Mouse (Mus musculus): Measurements from ENCODE around the gene Gnao1. TPM values are rescaled to one million over a fixed set of nuclear protein-coding genes. Genes with fewer than 3 reads are reported as not detected.

Gene Gnao1
- polyA plus RNA-seq, 1 experiment = 2.3 TPM

- Histone ChIP-seq H3K4me3 (ENCODE audit: control insufficient read depth, insufficient read depth, low read length) (no peak overlapping the region), H3K36me3 (ENCODE audit: control insufficient read depth, insufficient read depth, low read length) (no peaks in the 10 kb centered on the region), H3K27me3 (ENCODE audit: control insufficient read depth, insufficient read depth, low read length) (no peaks in the 10 kb centered on the region), H3K27ac (ENCODE audit: control insufficient read depth, insufficient read depth, low read length) (no peak overlapping the region), H3K4me1 (replicated peaks; ENCODE audit: control insufficient read depth, insufficient read depth, low read length) (no peaks in the 10 kb centered on the region)
- no peak for DNase-seq
- TF ChIP-seq CTCF (IDR thresholded peaks at IDR 0.05; ENCODE audit: borderline replicate concordance, control insufficient read depth, extremely low read depth, insufficient read depth, low read length, poor library complexity) (no peak), POLR2A (IDR thresholded peaks at IDR 0.05; ENCODE audit: control insufficient read depth, extremely low read depth, insufficient read depth, low read length, poor library complexity) (no peak)
- 61% methylated on average over 4 of the region's 4 CpGs for WGBS
These were observed 88.8 kb downstream of the Gnao1 start for GRCm38 (mm10) chr8:93898570-93898969.

DNA sequence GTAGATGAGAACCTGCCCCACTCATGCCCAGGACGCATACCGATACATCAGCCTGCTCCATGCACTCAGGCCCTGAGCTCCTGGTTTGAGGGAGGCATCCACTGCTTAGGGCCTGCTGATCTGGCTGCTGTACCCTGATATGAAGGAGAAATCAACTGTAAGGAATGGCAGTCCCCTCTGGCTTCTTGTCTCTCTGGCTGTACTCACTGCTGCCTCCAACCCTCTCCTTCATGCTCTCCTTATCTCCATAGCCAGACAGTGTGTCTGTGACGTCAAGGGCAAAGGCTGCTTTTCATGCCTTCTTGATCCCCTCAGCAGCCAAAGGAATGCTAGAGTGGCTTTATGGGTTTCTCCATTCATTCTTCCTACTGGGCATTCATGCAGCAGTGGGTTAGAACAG, 92.3 kb downstream of the Gnao1 start:
- WGBS = 97% methylated on average over 3 of the region's 3 CpGs
- TF ChIP-seq POLR2A (IDR thresholded peaks at IDR 0.05; ENCODE audit: control insufficient read depth, extremely low read depth, insufficient read depth, low read length, poor library complexity) (no peak), CTCF (IDR thresholded peaks at IDR 0.05; ENCODE audit: borderline replicate concordance, control insufficient read depth, extremely low read depth, insufficient read depth, low read length, poor library complexity) (no peak)
- H3K27ac ChIP-seq (ENCODE audit: control insufficient read depth, insufficient read depth, low read length) = no peak overlapping the region
- no peak for DNase-seq
- no peaks in the 10 kb centered on the region for H3K36me3 ChIP-seq (ENCODE audit: control insufficient read depth, insufficient read depth, low read length)
- no peak overlapping the region for H3K4me3 ChIP-seq (ENCODE audit: control insufficient read depth, insufficient read depth, low read length)
- H3K27me3 ChIP-seq (ENCODE audit: control insufficient read depth, insufficient read depth, low read length) = no peaks in the 10 kb centered on the region
- no peaks in the 10 kb centered on the region for H3K4me1 ChIP-seq (replicated peaks; ENCODE audit: control insufficient read depth, insufficient read depth, low read length)

- 89% methylated on average over 6 of the region's 6 CpGs for WGBS
- no peaks in the 10 kb centered on the region for H3K27me3 ChIP-seq (ENCODE audit: control insufficient read depth, insufficient read depth, low read length)
- H3K4me1 ChIP-seq (replicated peaks; ENCODE audit: control insufficient read depth, insufficient read depth, low read length) = no peaks in the 10 kb centered on the region
- H3K27ac ChIP-seq (ENCODE audit: control insufficient read depth, insufficient read depth, low read length) = no peak overlapping the region
- no peaks in the 10 kb centered on the region for H3K36me3 ChIP-seq (ENCODE audit: control insufficient read depth, insufficient read depth, low read length)
- TF ChIP-seq POLR2A (IDR thresholded peaks at IDR 0.05; ENCODE audit: control insufficient read depth, extremely low read depth, insufficient read depth, low read length, poor library complexity) = no peak
- TF ChIP-seq CTCF (IDR thresholded peaks at IDR 0.05; ENCODE audit: borderline replicate concordance, control insufficient read depth, extremely low read depth, insufficient read depth, low read length, poor library complexity) = no peak
- H3K4me3 ChIP-seq (ENCODE audit: control insufficient read depth, insufficient read depth, low read length) = no peak overlapping the region
- DNase-seq = no peak
These were observed 97.2 kb downstream of the Gnao1 start for GRCm38 (mm10) chr8:93906961-93907360.

GRCm38 (mm10) chr8:93907987-93908441, 98.2 kb downstream of the Gnao1 start:
- Histone ChIP-seq H3K4me1 (replicated peaks; ENCODE audit: control insufficient read depth, insufficient read depth, low read length) (no peaks in the 10 kb centered on the region), H3K27me3 (ENCODE audit: control insufficient read depth, insufficient read depth, low read length) (no peaks in the 10 kb centered on the region), H3K36me3 (ENCODE audit: control insufficient read depth, insufficient read depth, low read length) (no peaks in the 10 kb centered on the region), H3K4me3 (ENCODE audit: control insufficient read depth, insufficient read depth, low read length) (no peak overlapping the region), H3K27ac (ENCODE audit: control insufficient read depth, insufficient read depth, low read length) (no peak overlapping the region)
- DNase-seq = no peak
- 77% methylated on average over 5 of the region's 5 CpGs for WGBS
- no peak for TF ChIP-seq CTCF (IDR thresholded peaks at IDR 0.05; ENCODE audit: borderline replicate concordance, control insufficient read depth, extremely low read depth, insufficient read depth, low read length, poor library complexity)
- no peak for TF ChIP-seq POLR2A (IDR thresholded peaks at IDR 0.05; ENCODE audit: control insufficient read depth, extremely low read depth, insufficient read depth, low read length, poor library complexity)

GRCm38 (mm10) chr8:93908546-93908945, 98.8 kb downstream of the Gnao1 start:
- no peak for TF ChIP-seq POLR2A (IDR thresholded peaks at IDR 0.05; ENCODE audit: control insufficient read depth, extremely low read depth, insufficient read depth, low read length, poor library complexity)
- no peak for TF ChIP-seq CTCF (IDR thresholded peaks at IDR 0.05; ENCODE audit: borderline replicate concordance, control insufficient read depth, extremely low read depth, insufficient read depth, low read length, poor library complexity)
- no peak for DNase-seq

DNA sequence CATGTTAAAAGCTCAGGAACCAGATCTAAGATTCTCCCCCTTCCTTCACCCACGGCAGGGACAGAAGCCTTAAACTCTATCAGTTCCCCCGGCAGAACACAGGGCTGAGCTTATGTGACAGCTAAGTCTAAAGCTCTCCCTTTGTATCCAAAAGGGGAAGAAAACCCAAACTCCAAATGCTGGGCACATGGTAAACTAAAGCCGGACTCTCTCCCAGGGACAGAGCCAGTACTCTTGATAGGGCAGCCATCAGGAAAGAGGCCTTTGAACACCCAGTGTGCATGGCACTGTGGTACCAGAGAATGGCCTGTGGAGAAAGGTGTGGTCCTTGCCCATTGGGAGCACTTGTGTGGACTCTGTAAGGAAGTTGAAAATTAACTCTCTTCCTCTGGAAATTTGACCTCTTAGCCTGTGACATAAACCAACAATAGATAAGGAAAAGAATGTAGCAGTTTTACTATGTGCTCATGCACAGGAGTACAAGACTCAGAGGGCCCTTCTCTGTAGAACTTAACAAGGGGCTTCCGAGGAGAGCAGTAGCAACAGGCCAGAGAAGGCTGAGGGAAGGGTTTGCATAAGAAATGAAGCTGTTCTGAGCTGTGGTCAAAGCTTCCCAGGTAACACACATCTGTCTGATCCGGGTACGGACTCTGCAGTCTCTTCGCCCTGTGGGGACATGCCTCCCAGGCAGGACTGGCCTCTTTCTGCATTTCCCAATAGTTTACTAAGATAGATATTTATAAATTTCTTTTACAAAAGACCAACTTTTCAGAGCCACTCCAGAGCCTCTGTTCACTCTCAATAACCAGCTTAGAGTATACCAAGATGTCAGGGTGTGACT, 102.2 kb downstream of the Gnao1 start:
- Histone ChIP-seq H3K27me3 (ENCODE audit: control insufficient read depth, insufficient read depth, low read length) (no peaks in the 10 kb centered on the region), H3K4me3 (ENCODE audit: control insufficient read depth, insufficient read depth, low read length) (no peak overlapping the region), H3K36me3 (ENCODE audit: control insufficient read depth, insufficient read depth, low read length) (no peaks in the 10 kb centered on the region), H3K27ac (ENCODE audit: control insufficient read depth, insufficient read depth, low read length) (no peak overlapping the region), H3K4me1 (replicated peaks; ENCODE audit: control insufficient read depth, insufficient read depth, low read length) (no peaks in the 10 kb centered on the region)
- TF ChIP-seq CTCF (IDR thresholded peaks at IDR 0.05; ENCODE audit: borderline replicate concordance, control insufficient read depth, extremely low read depth, insufficient read depth, low read length, poor library complexity) = no peak
- no peak for TF ChIP-seq POLR2A (IDR thresholded peaks at IDR 0.05; ENCODE audit: control insufficient read depth, extremely low read depth, insufficient read depth, low read length, poor library complexity)
- DNase-seq = no peak
- 75% methylated on average over 7 of the region's 7 CpGs for WGBS

More at GRCm38 (mm10) chr8:93908546-93908945, 98.8 kb downstream of the Gnao1 start:
- Histone ChIP-seq H3K27ac (ENCODE audit: control insufficient read depth, insufficient read depth, low read length) (no peak overlapping the region), H3K4me3 (ENCODE audit: control insufficient read depth, insufficient read depth, low read length) (no peak overlapping the region), H3K27me3 (ENCODE audit: control insufficient read depth, insufficient read depth, low read length) (no peaks in the 10 kb centered on the region), H3K36me3 (ENCODE audit: control insufficient read depth, insufficient read depth, low read length) (no peaks in the 10 kb centered on the region), H3K4me1 (replicated peaks; ENCODE audit: control insufficient read depth, insufficient read depth, low read length) (no peaks in the 10 kb centered on the region)
- WGBS = 79% methylated on average over 1 of the region's 1 CpGs

Data from thymus, adult 2 months (tissue).